Mouse (Mus musculus): Measurements from ENCODE around the gene Clec1b.

GRCm38 (mm10) chr6:129351091-129351490, 46.0 kb upstream of the Clec1b start:
- TF ChIP-seq CTCF (conservative IDR thresholded peaks at IDR 0.05; ENCODE audit: low read length) (no peak), NANOG (IDR thresholded peaks at IDR 0.05; ENCODE audit: borderline replicate concordance, low read length) (no peak), POU5F1 (IDR thresholded peaks at IDR 0.05; ENCODE audit: borderline replicate concordance, low read length) (no peak)

Data from E14TG2a.4 (cell line).